Mouse (Mus musculus): Measurements from ENCODE around the gene Celf2. TPM values are rescaled to one million over a fixed set of nuclear protein-coding genes. Genes with fewer than 3 reads are reported as not detected.

Celf2 gene
- total RNA-seq, 2 experiments from 2014 or later, result 375 to 530 TPM

- intact Hi-C loops (cut with DNase I), result no loop called here
- DNase-seq (ENCODE audit: low spot score in 2 of 2), result no peak
These were observed 986.0 kb downstream of the Celf2 start for GRCm38 (mm10) chr2:6523261-6523923.

- intact Hi-C loops (cut with DNase I), result no loop called here
- DNase-seq (ENCODE audit: low spot score in 2 of 2), result no peak
These were observed 987.0 kb downstream of the Celf2 start for GRCm38 (mm10) chr2:6522411-6522810.

- intact Hi-C loops (cut with DNase I), result no loop called here
- DNase-seq (ENCODE audit: low spot score in 2 of 2), result no peak
These were observed 996.2 kb downstream of the Celf2 start for GRCm38 (mm10) chr2:6513176-6513575.

- DNase-seq (ENCODE audit: low spot score in 2 of 2), result no peak
- intact Hi-C loops (cut with DNase I), result no loop called here
These were observed 1002.3 kb downstream of the Celf2 start for GRCm38 (mm10) chr2:6507071-6507470.

GRCm38 (mm10) chr2:6505979-6506811 is 1003.2 kb downstream of the Celf2 start:
- intact Hi-C loops (cut with DNase I), result no loop called here

GRCm38 (mm10) chr2:6505531-6505930 is 1003.8 kb downstream of the Celf2 start:
- intact Hi-C loops (cut with DNase I), result no loop called here
- no peak for DNase-seq (ENCODE audit: low spot score in 2 of 2)

More at GRCm38 (mm10) chr2:6505979-6506811, 1003.2 kb downstream of the Celf2 start:
- no peak for DNase-seq (ENCODE audit: low spot score in 2 of 2)

GRCm38 (mm10) chr2:6498101-6498500 is 1011.3 kb downstream of the Celf2 start:
- no peak for DNase-seq (ENCODE audit: low spot score in 2 of 2)
- intact Hi-C loops (cut with DNase I), result no loop called here

- intact Hi-C loops (cut with DNase I), result no loop called here
- no peak for DNase-seq (ENCODE audit: low spot score in 2 of 2)
These were observed 1011.7 kb downstream of the Celf2 start for GRCm38 (mm10) chr2:6497636-6498035.

GRCm38 (mm10) chr2:6493886-6494285 is 1015.5 kb downstream of the Celf2 start:
- intact Hi-C loops (cut with DNase I), result no loop called here

GRCm38 (mm10) chr2:6490870-6491269 is 1018.5 kb downstream of the Celf2 start:
- intact Hi-C loops (cut with DNase I), result no loop called here
- DNase-seq (ENCODE audit: low spot score in 2 of 2), result no peak

More at GRCm38 (mm10) chr2:6493886-6494285, 1015.5 kb downstream of the Celf2 start:
- DNase-seq (ENCODE audit: low spot score in 2 of 2), result no peak

- no peak for DNase-seq (ENCODE audit: low spot score in 2 of 2)
- intact Hi-C loops (cut with DNase I), result no loop called here
These were observed 1019.3 kb downstream of the Celf2 start for GRCm38 (mm10) chr2:6490076-6490475.
